Mouse (Mus musculus): ENCODE measurements around the gene Rab6a. TPM values are rescaled to one million over a fixed set of nuclear protein-coding genes. Genes with fewer than 3 reads are reported as not detected.

Rab6a gene
- total and polyA plus RNA-seq, 3 experiments = 43.2 to 92.8 (median 58.4) TPM

DNA sequence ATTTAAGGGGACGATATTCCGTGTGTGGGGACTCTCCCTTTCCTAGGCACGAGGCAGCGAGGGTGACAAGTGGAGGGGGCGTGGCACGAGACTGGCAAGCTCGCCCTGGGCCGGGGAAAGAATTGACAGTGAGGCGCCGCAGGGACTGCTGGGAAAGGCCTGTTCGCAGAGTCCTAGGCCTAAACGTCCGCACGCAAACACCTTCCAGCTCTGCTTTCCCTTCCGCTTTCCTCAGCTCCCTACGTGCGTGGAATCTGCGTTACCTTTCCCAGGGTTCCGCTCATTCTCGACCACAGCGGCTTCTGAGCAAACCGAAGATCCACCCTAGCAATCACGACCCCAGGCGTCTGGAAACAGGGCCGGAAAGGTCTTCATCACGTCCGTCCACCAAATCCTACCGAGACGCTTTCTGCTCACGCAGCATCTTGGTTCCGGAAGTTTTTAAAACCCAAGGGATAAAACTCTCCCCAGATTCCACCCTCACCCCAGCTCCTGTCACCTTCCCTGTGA is 24.4 kb upstream of the Rab6a start (continued):
- TF ChIP-seq ZKSCAN1 (IDR thresholded peaks at IDR 0.05; ENCODE audit: low read depth, low read length) (no peak), JUND (IDR thresholded peaks at IDR 0.05; ENCODE audit: low read depth, low read length) (no peak), MYC (IDR thresholded peaks at IDR 0.05; ENCODE audit: low read depth, low read length) (peak; percentile 64; the same call in 1 of the 2 replicates), EP300 (IDR thresholded peaks at IDR 0.05; ENCODE audit: low read depth in 1 of 2, low read length in 2 of 2) (no peak), GATA1 (IDR thresholded peaks at IDR 0.05; ENCODE audit: low read depth, low read length) (no peak), NRF1 (IDR thresholded peaks at IDR 0.05; ENCODE audit: insufficient read depth, low read depth, low read length, poor library complexity, severe bottlenecking) (no peak), MAZ (IDR thresholded peaks at IDR 0.05; ENCODE audit: low read depth, low read length) (no peak), CTCF (IDR thresholded peaks at IDR 0.05 in 2 of 3, conservative IDR thresholded peaks at IDR 0.05 in 1 of 3; ENCODE audit: control insufficient read depth in 1 of 3, insufficient read depth in 1 of 3, low read depth in 2 of 3, low read length in 3 of 3, poor library complexity in 1 of 3, severe bottlenecking in 1 of 3) (no peak), HCFC1 (IDR thresholded peaks at IDR 0.05; ENCODE audit: low read depth, low read length) (peak; percentile 91), ZC3H11A (IDR thresholded peaks at IDR 0.05; ENCODE audit: low read depth, low read length) (no peak), POLR2A (IDR thresholded peaks at IDR 0.05; ENCODE audit: control insufficient read depth in 1 of 2, insufficient read depth in 1 of 2, low read depth in 1 of 2, low read length in 2 of 2, poor library complexity in 1 of 2) (peak; percentile 37 to 84; a peak in 2 of 4 replicates)

DNA sequence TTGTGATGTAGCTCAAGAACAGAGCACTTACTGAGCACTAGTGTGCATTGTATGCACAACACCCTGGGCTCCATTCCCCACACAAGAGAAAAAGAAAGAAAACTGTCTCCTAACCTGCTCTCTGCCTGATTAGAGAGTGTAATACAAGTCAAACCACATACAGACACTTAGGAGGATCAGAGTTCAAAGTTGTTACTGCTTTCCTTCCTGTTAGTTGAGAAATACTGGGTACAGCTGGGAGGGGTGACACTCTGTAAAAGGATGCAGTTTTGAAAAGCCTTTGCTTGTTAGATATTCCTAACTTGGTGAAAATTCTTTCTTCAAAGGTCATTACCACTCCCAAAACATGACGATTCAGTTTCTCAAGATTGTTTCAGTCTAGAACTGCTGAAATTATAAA is 17.4 kb upstream of the Rab6a start:
- no peak overlapping the region for H3K27ac ChIP-seq (ENCODE audit: control insufficient read depth, low read depth, low read length)
- H3K79me2 ChIP-seq (ENCODE audit: control insufficient read depth, insufficient read depth, low read length, poor library complexity) = peaks cover 1% of the 10 kb centered on the region; the same call in 1 of the 2 replicates
- peaks cover 0 to 14% of the 10 kb centered on the region in 2 experiments; a peak in 2 of 4 replicates for H3K36me3 ChIP-seq (ENCODE audit: control insufficient read depth in 1 of 2, insufficient read depth in 2 of 2, low read length in 2 of 2)
- H3K9me3 ChIP-seq (replicated peaks; ENCODE audit: insufficient read depth, low read length) = no peaks in the 10 kb centered on the region
- TF ChIP-seq TAL1 (IDR thresholded peaks at IDR 0.05; ENCODE audit: low read length) = no peak
- peak; percentile 35; the same call in 1 of the 2 replicates for TF ChIP-seq MAX (IDR thresholded peaks at IDR 0.05; ENCODE audit: low read length)
- H3K9ac ChIP-seq (ENCODE audit: control insufficient read depth, low read depth, low read length, poor library complexity, severe bottlenecking) = no peak overlapping the region
- H3K27me3 ChIP-seq (ENCODE audit: control insufficient read depth in 1 of 2, insufficient read depth in 2 of 2, low read length in 2 of 2) = no peaks in the 10 kb centered on the region
- H3K4me3 ChIP-seq (ENCODE audit: control insufficient read depth in 1 of 2, insufficient read depth in 1 of 2, low read depth in 2 of 2, low read length in 2 of 2) = no peak overlapping the region
- DNase-seq (ENCODE audit: low read depth, low spot score) = peak; percentile 28
- H3K4me1 ChIP-seq (ENCODE audit: control insufficient read depth in 1 of 2, insufficient read depth in 2 of 2, low read length in 2 of 2) = peaks cover 2 to 10% of the 10 kb centered on the region in 2 experiments; a peak in 3 of 4 replicates

DNA sequence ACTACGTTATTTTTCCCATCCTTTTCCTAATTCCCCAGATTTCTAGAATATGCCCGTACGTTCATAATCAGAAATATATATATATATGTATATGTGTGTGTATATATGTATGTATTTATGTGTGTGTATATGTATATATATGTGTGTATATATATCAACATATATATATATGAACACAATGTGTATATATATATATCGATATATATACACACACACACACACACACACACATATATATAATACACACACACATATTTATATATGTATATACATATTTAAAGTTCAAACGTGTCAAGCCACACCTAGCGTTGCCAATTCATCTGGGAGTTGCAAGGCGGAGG is 16.7 kb upstream of the Rab6a start:
- Histone ChIP-seq H3K27me3 (ENCODE audit: control insufficient read depth in 1 of 2, insufficient read depth in 2 of 2, low read length in 2 of 2) (no peaks in the 10 kb centered on the region), H3K9ac (ENCODE audit: control insufficient read depth, low read depth, low read length, poor library complexity, severe bottlenecking) (peak overlapping the region; percentile 85), H3K9me3 (replicated peaks; ENCODE audit: insufficient read depth, low read length) (no peaks in the 10 kb centered on the region), H3K36me3 (ENCODE audit: control insufficient read depth in 1 of 2, insufficient read depth in 2 of 2, low read length in 2 of 2) (peaks cover 0 to 14% of the 10 kb centered on the region in 2 experiments; a peak in 2 of 4 replicates), H3K79me2 (ENCODE audit: control insufficient read depth, insufficient read depth, low read length, poor library complexity) (peaks cover 1% of the 10 kb centered on the region; the same call in 1 of the 2 replicates), H3K4me1 (ENCODE audit: control insufficient read depth in 1 of 2, insufficient read depth in 2 of 2, low read length in 2 of 2) (peaks cover 2 to 10% of the 10 kb centered on the region in 2 experiments; a peak in 3 of 4 replicates), H3K27ac (ENCODE audit: control insufficient read depth, low read depth, low read length) (peak overlapping the region; percentile 95), H3K4me3 (ENCODE audit: control insufficient read depth in 1 of 2, insufficient read depth in 1 of 2, low read depth in 2 of 2, low read length in 2 of 2) (peak overlapping the region; percentile 82 to 94; a peak in 3 of 4 replicates)
- DNase-seq (ENCODE audit: low read depth, low spot score) = no peak
- TF ChIP-seq ZNF384 (IDR thresholded peaks at IDR 0.05; ENCODE audit: low read depth, low read length) (no peak), MYB (IDR thresholded peaks at IDR 0.05; ENCODE audit: low read depth, low read length) (no peak), USF2 (IDR thresholded peaks at IDR 0.05; ENCODE audit: borderline replicate concordance in 1 of 2, insufficient read depth in 1 of 2, low read depth in 1 of 2, low read length in 2 of 2) (no peak), TCF12 (IDR thresholded peaks at IDR 0.05; ENCODE audit: low read depth, low read length) (no peak), ZC3H11A (IDR thresholded peaks at IDR 0.05; ENCODE audit: low read depth, low read length) (no peak)

All from MEL (cell line).